Mouse (Mus musculus) spleen, adult 2 months (tissue): ENCODE data around the gene Mapk3.

ENCODE experiments used
- CTCF ChIP-seq: fragments of 200-500 bp; IDR thresholded peaks from 2 replicates; pipeline ENCODE4 v1.5.1; 2011; ENCODE audit warnings: mild to moderate bottlenecking, inconsistent platforms; ENCODE audit not compliant: insufficient read depth, insufficient read length, insufficient replicate concordance; ENCODE audit errors: extremely low read depth
- POLR2A ChIP-seq: fragments of 200-500 bp; IDR thresholded peaks from 2 replicates; pipeline ENCODE4 v1.6.1; 2011; ENCODE audit warnings: low read depth, low read length, inconsistent platforms

DNA sequence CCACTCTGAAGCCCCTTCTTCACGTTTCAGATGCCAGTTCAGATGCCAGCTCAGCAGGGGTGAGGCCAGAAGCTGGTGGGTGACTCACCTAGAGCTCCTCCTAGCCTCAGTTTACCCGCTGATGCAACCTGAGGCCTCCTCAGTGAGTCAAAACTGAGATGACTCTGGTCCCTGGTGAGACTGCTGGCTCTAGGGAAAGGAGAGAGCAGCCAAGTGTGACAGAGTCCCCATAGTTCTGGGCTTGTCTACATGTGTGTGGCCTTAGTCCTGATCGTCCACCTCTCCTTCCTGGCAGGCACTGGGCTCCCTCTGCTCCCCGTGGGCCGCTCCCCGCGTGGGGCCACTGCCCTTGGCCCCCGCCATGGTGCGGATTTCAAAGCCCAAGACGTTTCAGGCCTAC is 18.1 kb downstream of the Mapk3 start:
- TF ChIP-seq CTCF (no peak), POLR2A (no peak)
